ENCODE assay signal across 8 mouse cellular contexts in the genomic region with DNA sequence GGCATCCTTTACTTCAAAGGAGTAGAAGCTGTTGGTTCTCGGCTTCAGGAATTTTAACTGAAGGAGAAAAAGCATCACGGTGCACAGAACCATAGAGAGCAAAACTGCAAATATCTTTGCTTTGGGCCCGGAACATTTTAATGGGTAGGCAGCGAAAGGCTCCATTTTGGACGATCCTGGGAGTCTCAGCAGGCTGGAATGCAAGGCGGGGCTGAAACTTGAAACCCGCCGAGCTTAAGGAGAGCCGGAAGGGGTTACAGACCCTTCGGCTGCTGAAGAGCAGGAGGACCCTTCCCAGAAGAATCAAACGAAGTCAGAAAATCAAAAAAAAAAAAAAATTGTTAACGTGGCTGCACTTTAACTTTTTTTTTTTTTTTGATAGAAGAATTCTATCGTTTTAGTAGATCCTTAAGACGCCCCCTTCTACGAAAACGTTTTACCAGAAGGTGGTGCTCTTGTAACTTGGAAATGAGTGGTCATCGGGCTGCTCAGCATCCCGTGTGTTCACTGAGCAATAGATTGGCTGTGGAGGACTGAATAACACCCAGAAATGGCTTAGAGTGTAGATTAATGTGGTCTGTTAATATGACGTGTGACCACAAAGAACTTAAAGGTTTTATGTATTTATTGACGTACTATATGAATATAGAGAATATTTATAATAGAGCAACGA. TPM values are rescaled to one million over a fixed set of nuclear protein-coding genes. Genes with fewer than 3 reads are reported as not detected.
DNase-seq lines count a peak whose midpoint lies in the region; ATAC-seq lines count a peak whose summit lies in the region.

A gene (minus strand): TSS at position 200 of the 673 bp plus-strand sequence.

- peak; percentile 83 for ATAC-seq in heart, embryonic 15.5 days (replicated peaks; ENCODE audit: insufficient number of reproducible peaks, insufficient read depth, low FRiP score, low read depth)
- no peak for ATAC-seq in liver, embryonic 16.5 days (ENCODE audit: low read depth)
- peak; percentile 80 for ATAC-seq in neural tube, embryonic 12.5 days (ENCODE audit: low FRiP score, low read depth)

- WGBS in heart, embryonic 15.5 days: 5% methylated on average over 21 of the region's 21 CpGs
- 5% methylated on average over 21 of the region's 21 CpGs for whole genome bisulfite sequencing in liver, embryonic 16.5 days (ENCODE audit: insufficient replicate concordance)
- WGBS in neural tube, embryonic 12.5 days: 7% methylated on average over 21 of the region's 21 CpGs

- H3K27ac ChIP-seq in heart, embryonic 15.5 days: peak within 1 kb of the TSS; percentile 82
- no peak within 1 kb of the TSS for H3K27ac ChIP-seq in liver, embryonic 16.5 days (ENCODE audit: low read length)
- H3K27ac ChIP-seq in neural tube, embryonic 12.5 days: no peak within 1 kb of the TSS

- H3K36me3 ChIP-seq in heart, embryonic 15.5 days: peaks cover 13% of the 10 kb centered on the region
- H3K36me3 ChIP-seq in liver, embryonic 16.5 days (ENCODE audit: control insufficient read depth, insufficient read depth): no peaks in the 10 kb centered on the region
- no peaks in the 10 kb centered on the region for H3K36me3 ChIP-seq in neural tube, embryonic 12.5 days

- peaks cover 9% of the 10 kb centered on the region for H3K4me1 ChIP-seq in heart, embryonic 15.5 days (replicated peaks)
- H3K4me1 ChIP-seq in liver, embryonic 16.5 days (ENCODE audit: control insufficient read depth, low read depth, low read length): no peaks in the 10 kb centered on the region
- H3K4me1 ChIP-seq in neural tube, embryonic 12.5 days: 0 out of 2 replicates have a peak, but pooled peaks cover 8% of the 10 kb centered on the region

- H3K4me3 ChIP-seq in heart, embryonic 15.5 days: peak within 1 kb of the TSS; percentile 73
- peak within 1 kb of the TSS; percentile 7 for H3K4me3 ChIP-seq in liver, embryonic 16.5 days (ENCODE audit: low read depth, low read length)
- H3K4me3 ChIP-seq in neural tube, embryonic 12.5 days: peak within 1 kb of the TSS; percentile 42

- peak; percentile 85 for DNase-seq in 3T3-L1 (ENCODE audit: low read depth, low spot score)
- DNase-seq in ZHBTc4 (ENCODE audit: low read depth, low spot score): peak; percentile 71
- peak; percentile 76 for DNase-seq in fibroblast of lung, adult 2 months (ENCODE audit: low read depth)
- peak; percentile 82 for DNase-seq in kidney, postnatal 10 days
- DNase-seq in thymus, postnatal 25 days: peak; percentile 44

- H3K9ac ChIP-seq in heart, embryonic 15.5 days: peak within 1 kb of the TSS; percentile 68
- no peak within 1 kb of the TSS for H3K9ac ChIP-seq in liver, embryonic 16.5 days (ENCODE audit: low read depth, low read length)
- H3K9ac ChIP-seq in neural tube, embryonic 12.5 days: peak within 1 kb of the TSS; percentile 52

- no peaks in the 10 kb centered on the region for H3K9me3 ChIP-seq in heart, embryonic 15.5 days (replicated peaks)
- H3K9me3 ChIP-seq in liver, embryonic 16.5 days (replicated peaks; ENCODE audit: control insufficient read depth, low read length): no peaks in the 10 kb centered on the region
- no peaks in the 10 kb centered on the region for H3K9me3 ChIP-seq in neural tube, embryonic 12.5 days

- peak within 1 kb of the TSS; percentile 69 for H3K4me2 ChIP-seq in heart, embryonic 15.5 days
- H3K4me2 ChIP-seq in liver, embryonic 16.5 days (ENCODE audit: low read depth, low read length): no peak within 1 kb of the TSS
- H3K4me2 ChIP-seq in neural tube, embryonic 12.5 days (replicated peaks): peak within 1 kb of the TSS; percentile 55

- H3K27me3 ChIP-seq in heart, embryonic 15.5 days: no peaks in the 10 kb centered on the region
- H3K27me3 ChIP-seq in liver, embryonic 16.5 days (ENCODE audit: control insufficient read depth, insufficient read depth, low read depth, low read length): peaks cover 4% of the 10 kb centered on the region
- no peaks in the 10 kb centered on the region for H3K27me3 ChIP-seq in neural tube, embryonic 12.5 days (replicated peaks)

RNA-seq across cellular contexts. Expression of the gene that starts here (rescaled TPM):
- 115 and 118 TPM in 2 replicates for polyA plus RNA-seq in heart, embryonic 15.5 days (2015; fragmentation: Nextera tagmentation; extraction: Ambion mirVana)
- 4.4 and 6.3 TPM in 2 replicates for polyA plus RNA-seq in liver, embryonic 16.5 days (2015; fragmentation: Nextera tagmentation; extraction: Ambion mirVana)
- polyA plus RNA-seq in neural tube, embryonic 12.5 days (2016; fragmentation: Nextera tagmentation; extraction: Ambion mirVana): 91.5 and 93.3 TPM in 2 replicates

Comparison
In these comparisons a context has a peak if more than half of its experiments do, and no peak if none do; other contexts are left out.
1. RNA of the gene that starts here (polyA plus RNA-seq): 115 to 118 TPM in heart, embryonic 15.5 days and 91.5 to 93.3 TPM in neural tube, embryonic 12.5 days; 4.4 to 6.3 TPM in liver, embryonic 16.5 days; every median in the first group is over 10 times any median in the second.
2. H3K4me3 ChIP-seq: peak in every context shown above with its lines; median percentile 73 in heart, embryonic 15.5 days; 42 in neural tube, embryonic 12.5 days; 7 in liver, embryonic 16.5 days.
3. Peak in every context shown above with its lines, with median percentiles within 50 percentile points of each other: DNase-seq.